In the genomic region with DNA sequence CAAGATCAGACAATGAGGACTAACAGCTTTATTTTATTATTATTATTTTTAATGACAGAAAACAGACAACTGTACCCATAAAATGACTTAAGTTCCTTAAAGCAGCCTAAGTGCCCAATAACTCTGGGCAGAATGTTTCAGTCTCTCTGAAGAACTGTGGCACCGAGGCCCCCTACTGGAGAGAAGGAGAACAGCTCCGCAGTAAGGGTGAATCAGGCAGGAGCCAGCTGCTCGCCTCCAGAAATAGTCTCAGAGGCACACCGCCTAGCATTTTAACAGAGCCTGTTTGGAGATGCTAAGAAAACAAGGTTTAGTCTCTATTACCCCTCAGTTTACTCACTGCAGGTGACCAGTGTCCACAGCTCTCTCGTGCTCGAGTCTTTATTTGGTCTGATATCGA, we compare ENCODE assay signal across 9 mouse cellular contexts.
DNase-seq lines count a peak whose midpoint lies in the region; ATAC-seq and TF ChIP-seq lines count a peak whose summit lies in the region.
"Had no signal": no experiment of that assay in that cellular context is flagged by ENCODE, and none has a peak within 500 bp of the region (broad histone marks: within the 10 kb centered on the region; RNA-seq: fewer than 3 reads in every experiment).

No protein-coding gene starts in this region.

- no peaks in the 10 kb centered on the region for H3K36me3 ChIP-seq in heart, embryonic 11.5 days (ENCODE audit: control insufficient read depth, insufficient read depth, low read length)
- no peaks in the 10 kb centered on the region for H3K36me3 ChIP-seq in lung, postnatal 0 days (ENCODE audit: insufficient read depth, low read length)
- H3K36me3 ChIP-seq: neural tube, embryonic 13.5 days had no signal

- H3K27ac ChIP-seq in heart, embryonic 11.5 days (ENCODE audit: low read depth, low read length) = no peak overlapping the region
- H3K27ac ChIP-seq in lung, postnatal 0 days (ENCODE audit: low read length) = no peak overlapping the region
- H3K27ac ChIP-seq: neural tube, embryonic 13.5 days had no signal

- H3K4me1 ChIP-seq in heart, embryonic 11.5 days (ENCODE audit: control insufficient read depth, insufficient read depth, low read length) = no peaks in the 10 kb centered on the region
- no peaks in the 10 kb centered on the region for H3K4me1 ChIP-seq in lung, postnatal 0 days (ENCODE audit: insufficient read depth, low read depth, low read length)
- H3K4me1 ChIP-seq: neural tube, embryonic 13.5 days had no signal

- H3K4me3 ChIP-seq in heart, embryonic 11.5 days (ENCODE audit: low read depth, low read length) = no peak overlapping the region
- no peak overlapping the region for H3K4me3 ChIP-seq in lung, postnatal 0 days (ENCODE audit: low read depth, low read length)
- H3K4me3 ChIP-seq: neural tube, embryonic 13.5 days had no signal

- peak; percentile 73 to 82 for DNase-seq in heart, adult 18-20 months
- peak; percentile 62 for DNase-seq in R1 (ENCODE audit: low read depth, low spot score)
- peak; percentile 51 for DNase-seq in cerebellum, postnatal 36 days
- peak; percentile 60 for DNase-seq in gastrocnemius, postnatal 10 days
- peak; percentile 28 to 83 for DNase-seq in layer of hippocampus, adult 18-20 months (ENCODE audit: low spot score in 2 of 2)
- DNase-seq in lung, postnatal 0 days (ENCODE audit: low spot score) = peak; percentile 86
- peak; percentile 53 for DNase-seq in right cerebral cortex, postnatal 4 days

- peak; percentile 94 for TF ChIP-seq CTCF in lung, postnatal 0 days (IDR thresholded peaks at IDR 0.05)

- no peaks in the 10 kb centered on the region for H3K9me3 ChIP-seq in heart, embryonic 11.5 days (replicated peaks; ENCODE audit: control insufficient read depth, low read length)
- no peaks in the 10 kb centered on the region for H3K9me3 ChIP-seq in lung, postnatal 0 days (ENCODE audit: low read length)
- H3K9me3 ChIP-seq: neural tube, embryonic 13.5 days had no signal

- WGBS in heart, embryonic 11.5 days (ENCODE audit: insufficient replicate concordance) = 22% methylated on average over 7 of the region's 7 CpGs
- 24% methylated on average over 7 of the region's 7 CpGs for WGBS in lung, postnatal 0 days

- TF ChIP-seq EP300 in lung, postnatal 0 days (IDR thresholded peaks at IDR 0.05) = no peak

- no peaks in the 10 kb centered on the region for H3K27me3 ChIP-seq in heart, embryonic 11.5 days (ENCODE audit: control insufficient read depth, insufficient read depth, low read length)
- no peaks in the 10 kb centered on the region for H3K27me3 ChIP-seq in lung, postnatal 0 days (replicated peaks; ENCODE audit: insufficient read depth, low read length)

- no peak overlapping the region for H3K4me2 ChIP-seq in heart, embryonic 11.5 days
- H3K4me2 ChIP-seq in lung, postnatal 0 days (replicated peaks; ENCODE audit: low read depth, low read length) = no peak overlapping the region
- H3K4me2 ChIP-seq: neural tube, embryonic 13.5 days had no signal

- H3K9ac ChIP-seq in heart, embryonic 11.5 days (ENCODE audit: low read depth, low read length) = no peak overlapping the region
- H3K9ac ChIP-seq in lung, postnatal 0 days (replicated peaks; ENCODE audit: low read depth) = no peak overlapping the region
- H3K9ac ChIP-seq: neural tube, embryonic 13.5 days had no signal

- no peak for ATAC-seq in heart, embryonic 11.5 days (replicated peaks; ENCODE audit: insufficient number of reproducible peaks, low FRiP score, low TSS enrichment)
- peak; percentile 68 for ATAC-seq in lung, postnatal 0 days
